Mouse (Mus musculus) erythroblast, embryonic 14.5 days (primary cell): ENCODE results near the gene Fgfr2. TPM values are rescaled to one million over a fixed set of nuclear protein-coding genes. Genes with fewer than 3 reads are reported as not detected.

Experiments used
- H3K27me3 ChIP-seq: 2 replicates; pipeline ENCODE4 v1.6.1; 2012; ENCODE audit warnings: inconsistent platforms; ENCODE audit not compliant: control insufficient read depth
- H3K36me3 ChIP-seq: 2 replicates; pipeline ENCODE4 v1.6.1; 2012; ENCODE audit warnings: mild to moderate bottlenecking, inconsistent platforms; ENCODE audit not compliant: control insufficient read depth
- H3K4me1 ChIP-seq: 2 replicates; pipeline ENCODE4 v1.6.1; 2012; ENCODE audit warnings: inconsistent platforms; ENCODE audit not compliant: control insufficient read depth
- H3K4me3 ChIP-seq: replicated peaks from 2 replicates; pipeline ENCODE3; 2012; ENCODE audit warnings: moderate library complexity, mild to moderate bottlenecking, inconsistent platforms
- H3K9me3 ChIP-seq: 2 replicates; pipeline ENCODE4 v1.6.1; 2012; ENCODE audit warnings: low read length, inconsistent platforms, mixed read lengths; ENCODE audit not compliant: control insufficient read depth
- GATA1 ChIP-seq: IDR thresholded peaks from 2 replicates; pipeline ENCODE4 v1.6.1; 2012; ENCODE audit warnings: low read length, inconsistent platforms, mixed read lengths
- TAL1 ChIP-seq: IDR thresholded peaks from 3 replicates; pipeline ENCODE4 v1.6.1; 2012; ENCODE audit warnings: low read length, inconsistent platforms, mixed read lengths
- polyA plus RNA-seq: library from polyadenylated mRNA; stranded (reverse); fragments of >175 nt; gene quantifications from 2 replicates; pipeline ENCODE4 v1.2.3, GENCODE M21; 2012

Fgfr2 gene
- polyA plus RNA-seq, 1 experiment = not detected

DNA sequence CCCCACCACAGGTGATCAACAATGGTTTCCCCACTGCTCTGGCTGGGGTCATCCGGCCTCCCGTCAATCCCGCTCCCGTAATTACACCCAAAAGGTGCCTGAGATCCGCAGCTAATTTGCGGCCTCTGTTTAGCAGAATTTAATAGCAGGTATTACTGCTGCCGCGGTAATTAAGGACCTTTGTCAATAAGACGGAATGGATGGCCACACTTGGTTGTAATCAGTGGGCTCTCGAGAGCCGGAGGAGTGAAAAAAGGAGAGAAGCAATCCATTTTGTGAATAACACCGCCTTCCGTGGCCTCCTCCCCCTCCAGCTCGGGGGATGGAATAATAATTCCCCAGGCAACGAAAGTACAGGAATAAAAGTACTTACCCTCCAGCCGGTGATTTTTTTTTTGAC lies 1479.1 kb downstream of the Fgfr2 start:
- TF ChIP-seq TAL1 (no peak), GATA1 (no peak)
- no peaks in the 10 kb centered on the region for H3K4me1 ChIP-seq
- no peak overlapping the region for H3K4me3 ChIP-seq
- peaks cover 48% of the 10 kb centered on the region for H3K27me3 ChIP-seq
- no peaks in the 10 kb centered on the region for H3K36me3 ChIP-seq
- no peaks in the 10 kb centered on the region for H3K9me3 ChIP-seq

DNA sequence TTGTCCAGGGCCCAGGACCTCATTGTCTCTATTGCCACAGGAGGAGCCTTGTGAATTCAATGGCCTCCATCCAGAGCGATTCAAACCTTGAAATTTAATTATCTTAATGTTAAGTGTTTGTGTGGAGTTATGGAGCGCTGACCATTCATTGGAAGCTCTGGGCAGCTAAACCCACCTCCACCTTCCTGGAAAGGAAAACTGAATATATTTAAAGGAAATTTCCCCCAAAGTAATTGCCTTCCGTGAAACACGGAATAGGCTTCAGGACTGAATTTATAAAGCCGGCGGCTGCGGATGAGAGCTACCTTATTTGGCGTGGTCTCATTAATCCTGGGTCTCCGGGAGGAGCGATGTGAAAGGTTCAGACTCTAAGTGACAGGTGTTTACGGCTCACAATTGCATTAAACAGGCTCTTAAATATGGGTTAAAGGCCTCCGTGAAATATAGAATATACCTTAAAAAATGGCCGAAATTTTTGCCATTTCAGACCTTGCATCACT lies 1479.8 kb downstream of the Fgfr2 start:
- TF ChIP-seq TAL1 (no peak), GATA1 (no peak)

DNA sequence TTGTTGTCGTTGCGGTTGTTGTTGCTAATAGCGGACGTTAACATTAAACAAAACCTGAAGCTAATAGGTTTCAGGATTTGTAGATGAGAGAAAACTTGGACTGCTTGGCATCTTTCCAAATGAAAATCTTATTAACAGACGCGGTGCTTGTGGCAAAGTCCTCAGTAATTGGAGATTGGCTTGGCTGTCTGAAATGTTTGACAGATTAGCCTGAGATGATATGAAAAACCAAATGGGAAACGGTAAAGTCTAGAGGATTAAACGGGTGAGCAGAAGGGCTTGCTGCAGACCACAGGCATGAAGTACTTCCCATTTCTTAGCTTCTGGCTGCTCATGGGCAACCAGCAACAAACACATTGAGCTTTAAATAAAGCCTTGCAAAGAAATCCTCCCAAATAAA lies 1493.6 kb downstream of the Fgfr2 start:
- Histone ChIP-seq H3K4me1 (no peaks in the 10 kb centered on the region), H3K9me3 (no peaks in the 10 kb centered on the region), H3K36me3 (no peaks in the 10 kb centered on the region), H3K27me3 (no peaks in the 10 kb centered on the region), H3K4me3 (no peak overlapping the region)
- TF ChIP-seq GATA1 (no peak), TAL1 (no peak)

More for the DNA sequence above, 1479.8 kb downstream of the Fgfr2 start:
- peaks cover 48% of the 10 kb centered on the region for H3K27me3 ChIP-seq
- H3K4me1 ChIP-seq = no peaks in the 10 kb centered on the region
- H3K9me3 ChIP-seq = no peaks in the 10 kb centered on the region
- no peaks in the 10 kb centered on the region for H3K36me3 ChIP-seq
- no peak overlapping the region for H3K4me3 ChIP-seq

DNA sequence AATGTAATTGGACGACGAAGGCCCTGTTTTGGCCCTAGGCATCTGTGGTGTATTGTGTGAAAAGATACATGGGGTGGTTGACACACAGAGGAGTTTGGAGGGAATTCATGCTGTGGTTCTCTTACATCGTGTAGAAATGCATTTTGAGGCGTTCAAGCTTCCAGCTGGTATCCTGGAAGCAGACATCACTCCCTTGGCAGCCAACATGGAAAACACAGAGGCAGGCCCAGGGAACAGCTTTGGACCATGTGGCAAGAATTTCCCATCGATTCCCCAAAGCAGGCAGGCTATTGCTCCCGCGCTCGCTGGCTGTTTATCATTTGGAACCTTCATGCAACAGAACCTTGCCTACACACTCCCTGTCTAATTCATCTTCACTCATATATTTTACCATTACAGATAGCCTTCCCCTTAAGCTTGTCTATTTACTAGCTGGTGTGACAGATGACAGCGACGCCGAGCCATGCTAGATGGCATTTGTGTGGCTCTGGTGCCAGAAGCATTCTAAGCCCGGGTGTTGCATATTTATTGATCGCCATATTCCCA lies 1494.2 kb downstream of the Fgfr2 start:
- Histone ChIP-seq H3K4me3 (no peak overlapping the region), H3K36me3 (no peaks in the 10 kb centered on the region), H3K4me1 (no peaks in the 10 kb centered on the region), H3K27me3 (no peaks in the 10 kb centered on the region), H3K9me3 (no peaks in the 10 kb centered on the region)
- TF ChIP-seq GATA1 (no peak), TAL1 (no peak)

DNA sequence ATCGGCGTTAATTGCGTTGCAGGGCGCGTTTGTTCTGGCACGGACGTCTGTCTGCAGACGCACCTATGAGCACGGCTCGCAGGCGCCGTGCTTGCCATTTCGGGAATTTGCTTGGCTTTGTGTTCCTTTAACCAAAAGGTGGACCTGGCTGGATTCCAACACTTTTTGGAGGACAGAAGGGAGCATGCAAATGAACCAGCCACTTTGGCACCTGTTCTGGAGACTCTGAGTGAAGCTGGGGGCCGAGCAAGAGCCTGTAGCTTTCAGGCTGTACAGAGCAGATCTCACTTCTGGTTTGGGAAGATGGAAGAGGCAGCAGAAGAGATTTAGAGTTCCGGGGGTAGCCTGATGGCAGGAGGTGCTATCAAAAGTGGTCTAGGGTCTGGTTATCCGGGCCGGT lies 1494.8 kb downstream of the Fgfr2 start:
- Histone ChIP-seq H3K4me1 (no peaks in the 10 kb centered on the region), H3K9me3 (no peaks in the 10 kb centered on the region), H3K4me3 (no peak overlapping the region), H3K36me3 (no peaks in the 10 kb centered on the region), H3K27me3 (no peaks in the 10 kb centered on the region)
- TF ChIP-seq TAL1 (no peak), GATA1 (no peak)

DNA sequence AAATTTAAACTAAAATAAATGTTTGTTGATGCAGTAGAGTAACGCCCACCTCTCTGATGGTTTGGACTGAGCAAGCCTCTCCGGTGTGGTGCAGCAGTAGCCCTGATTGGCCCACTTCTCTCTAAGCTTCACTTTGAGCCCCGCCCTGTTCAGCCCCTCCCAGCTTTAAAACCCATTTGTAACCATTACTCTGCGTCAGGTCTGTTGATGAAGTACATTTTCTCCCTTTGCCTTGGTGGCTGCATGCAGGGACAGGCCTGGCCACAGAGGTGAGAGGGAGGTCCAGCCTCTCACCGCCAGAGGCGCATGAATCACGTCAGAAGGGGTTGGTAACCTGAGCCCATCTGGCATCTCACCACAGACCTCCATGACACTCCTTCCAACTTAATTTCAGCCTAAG lies 1513.5 kb downstream of the Fgfr2 start:
- Histone ChIP-seq H3K4me1 (no peaks in the 10 kb centered on the region), H3K27me3 (no peaks in the 10 kb centered on the region), H3K9me3 (no peaks in the 10 kb centered on the region), H3K36me3 (no peaks in the 10 kb centered on the region), H3K4me3 (no peak overlapping the region)
- TF ChIP-seq TAL1 = no peak
- no peak for TF ChIP-seq GATA1

DNA sequence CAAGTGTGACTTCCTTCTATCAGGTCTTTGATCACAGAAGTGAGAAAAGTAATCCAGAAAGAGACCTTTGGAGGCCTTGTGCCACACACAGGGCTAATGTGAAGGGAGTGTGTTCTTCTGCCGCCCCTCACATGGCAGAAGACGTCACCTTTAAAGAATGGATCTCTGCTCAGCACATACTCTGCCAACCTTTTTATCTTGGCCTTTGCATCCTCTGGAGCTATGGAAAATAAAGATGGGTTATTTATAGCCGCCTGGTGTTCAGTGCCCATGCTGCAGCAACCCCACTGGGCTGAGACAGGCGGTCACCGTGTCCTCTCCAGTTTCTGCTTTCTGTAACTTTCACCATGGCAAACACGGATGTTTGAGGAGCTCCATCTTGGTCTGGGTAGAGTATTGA lies 1515.1 kb downstream of the Fgfr2 start:
- TF ChIP-seq TAL1 (no peak), GATA1 (no peak)
- no peaks in the 10 kb centered on the region for H3K4me1 ChIP-seq
- no peaks in the 10 kb centered on the region for H3K27me3 ChIP-seq
- no peak overlapping the region for H3K4me3 ChIP-seq
- no peaks in the 10 kb centered on the region for H3K36me3 ChIP-seq
- H3K9me3 ChIP-seq = no peaks in the 10 kb centered on the region

DNA sequence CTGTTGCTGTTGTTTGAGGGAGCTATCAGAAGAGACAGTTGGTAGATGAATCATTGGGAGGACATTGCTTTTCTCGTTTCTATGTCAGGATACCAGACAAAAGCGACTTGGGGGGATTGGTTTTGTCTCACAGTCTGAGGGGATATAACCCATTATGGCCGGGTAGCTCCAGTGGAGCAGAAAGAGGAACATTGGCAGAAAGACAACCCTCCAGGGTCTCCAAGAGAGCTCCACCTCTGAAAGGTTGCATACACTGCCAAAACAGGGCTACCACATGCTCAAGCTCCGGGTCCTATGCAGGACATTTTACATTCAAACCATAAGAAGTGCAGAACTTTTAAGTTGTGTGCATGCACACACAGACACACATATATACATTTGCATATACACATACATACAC lies 1517.7 kb downstream of the Fgfr2 start:
- no peaks in the 10 kb centered on the region for H3K36me3 ChIP-seq

DNA sequence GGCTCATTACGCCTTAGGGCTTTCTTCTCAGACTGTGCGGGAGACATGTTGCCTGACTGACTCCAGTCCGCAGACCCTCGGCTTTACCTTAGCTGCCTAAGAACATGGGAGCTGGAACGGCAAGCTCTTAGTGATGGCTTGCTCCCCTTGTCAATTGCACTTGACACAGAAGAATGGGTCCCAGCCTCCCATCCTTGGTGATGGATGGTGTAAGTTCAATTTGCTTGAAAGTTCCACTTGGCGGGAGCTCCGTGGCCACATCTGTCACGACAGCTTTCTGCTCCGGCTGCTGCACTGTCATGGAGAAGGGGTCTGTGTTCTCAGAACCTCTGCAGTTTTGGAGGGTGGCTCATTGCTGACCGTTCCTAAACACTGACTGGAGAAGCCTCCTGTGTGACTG lies 1518.2 kb downstream of the Fgfr2 start:
- H3K27me3 ChIP-seq = peaks cover 1% of the 10 kb centered on the region; the same call in 1 of the 2 replicates
- H3K4me1 ChIP-seq = no peaks in the 10 kb centered on the region
- no peaks in the 10 kb centered on the region for H3K9me3 ChIP-seq
- H3K36me3 ChIP-seq = no peaks in the 10 kb centered on the region
- H3K4me3 ChIP-seq = no peak overlapping the region
- TF ChIP-seq TAL1 (no peak), GATA1 (no peak)

More for the DNA sequence above, 1517.7 kb downstream of the Fgfr2 start:
- H3K27me3 ChIP-seq = no peaks in the 10 kb centered on the region
- no peak overlapping the region for H3K4me3 ChIP-seq
- no peak for TF ChIP-seq GATA1
- no peaks in the 10 kb centered on the region for H3K4me1 ChIP-seq
- H3K9me3 ChIP-seq = no peaks in the 10 kb centered on the region

DNA sequence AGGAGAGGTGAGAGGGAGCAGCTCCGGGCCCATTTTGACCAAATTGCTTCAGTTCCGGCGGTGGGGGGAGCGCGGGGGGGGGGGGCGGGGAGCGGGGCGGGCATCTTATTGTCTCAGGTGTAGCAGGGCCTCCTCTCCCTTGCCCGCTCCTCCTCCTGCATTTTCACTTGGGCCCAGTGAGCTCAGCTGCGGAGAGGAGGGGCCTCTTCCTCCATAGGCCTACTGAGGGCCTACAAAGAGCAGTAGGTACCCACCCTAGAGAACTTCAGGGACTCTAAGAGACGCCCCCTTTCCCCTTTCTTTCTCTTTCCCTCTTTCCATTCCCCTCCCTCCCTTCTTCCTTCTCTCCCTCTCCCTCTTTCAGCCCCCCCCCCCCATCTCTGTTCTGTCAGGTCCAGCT lies 1520.0 kb downstream of the Fgfr2 start:
- no peaks in the 10 kb centered on the region for H3K4me1 ChIP-seq
- no peak for TF ChIP-seq TAL1
- TF ChIP-seq GATA1 = no peak
- H3K4me3 ChIP-seq = no peak overlapping the region
- no peaks in the 10 kb centered on the region for H3K36me3 ChIP-seq
- no peaks in the 10 kb centered on the region for H3K9me3 ChIP-seq
- peaks cover 7% of the 10 kb centered on the region for H3K27me3 ChIP-seq
